Mouse (Mus musculus): Measurements from ENCODE around the gene Prdm10.

DNA sequence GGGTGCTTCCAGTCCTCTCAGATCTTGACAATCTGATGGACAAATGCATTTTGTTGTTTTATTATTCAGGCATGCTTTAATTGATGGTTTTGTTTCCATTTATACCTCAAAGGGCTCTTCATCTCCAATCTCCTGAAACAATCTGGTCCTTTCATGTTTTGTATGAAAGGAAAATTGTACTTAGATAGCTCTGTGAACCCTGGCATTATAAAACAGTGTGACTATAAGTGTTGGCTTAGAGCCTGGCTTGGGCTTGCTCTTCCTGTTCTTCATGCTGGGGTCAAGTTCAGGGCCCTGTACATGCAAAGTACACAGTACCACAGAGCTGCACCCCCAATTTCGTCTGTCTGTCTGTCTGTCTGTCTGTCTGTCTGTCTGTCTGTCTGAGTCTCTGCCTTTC lies 40.4 kb downstream of the Prdm10 start:
- TF ChIP-seq EP300 (IDR thresholded peaks at IDR 0.05) (no peak), CTCF (IDR thresholded peaks at IDR 0.05) (no peak)
